Comparison of ENCODE assay signal across 16 mouse cellular contexts in genomic region chr7:49477976-49478349, GRCm38 (mm10).
DNase-seq lines count a peak whose midpoint lies in the region; ATAC-seq and TF ChIP-seq lines count a peak whose summit lies in the region.
"Had no signal": no experiment of that assay in that cellular context is flagged by ENCODE, and none has a peak within 500 bp of the region (broad histone marks: within the 10 kb centered on the region; RNA-seq: fewer than 3 reads in every experiment).

No protein-coding gene starts in this region.

- H3K4me1 ChIP-seq in heart, embryonic 10.5 days, result peaks cover 42% of the 10 kb centered on the region
- 0 out of 2 replicates have a peak, but pooled peaks cover 13% of the 10 kb centered on the region for H3K4me1 ChIP-seq in kidney, postnatal 0 days (replicated peaks; ENCODE audit: insufficient read depth, low read length)
- H3K4me1 ChIP-seq in embryonic facial prominence, embryonic 13.5 days, result peaks cover 35% of the 10 kb centered on the region
- peaks cover 12% of the 10 kb centered on the region for H3K4me1 ChIP-seq in liver, embryonic 13.5 days (replicated peaks)
- H3K4me1 ChIP-seq in forebrain, embryonic 14.5 days (ENCODE audit: control insufficient read depth, insufficient read depth, low read length), result no peaks in the 10 kb centered on the region

- no peak for ATAC-seq in kidney, postnatal 0 days (replicated peaks; ENCODE audit: low FRiP score, low read depth)
- no peak for ATAC-seq in embryonic facial prominence, embryonic 13.5 days (ENCODE audit: insufficient number of reproducible peaks, insufficient read depth, low FRiP score, low TSS enrichment, low read depth)
- peak; percentile 29; the same call in 1 of the 2 replicates for ATAC-seq in liver, embryonic 13.5 days (ENCODE audit: low read depth)
- ATAC-seq in forebrain, embryonic 14.5 days, result no peak
- ATAC-seq: forebrain, postnatal 0 days had no signal

- DNase-seq in heart, embryonic 10.5 days (ENCODE audit: low spot score), result no peak
- DNase-seq in heart, postnatal 36 days, result no peak
- no peak for DNase-seq in kidney, postnatal 0 days (ENCODE audit: low spot score)
- DNase-seq in kidney, adult 9 months, result no peak
- no peak for DNase-seq in liver, embryonic 13.5 days
- no peak for DNase-seq in ovary, postnatal 36 days (ENCODE audit: low spot score)
- DNase-seq in forebrain, embryonic 14.5 days (ENCODE audit: low spot score), result no peak
- DNase-seq: cerebellum, postnatal 36 days; forebrain, postnatal 0 days; gastrocnemius, postnatal 10 days; lung, postnatal 10 days; right cerebral cortex, postnatal 25 days had no signal

- no peaks in the 10 kb centered on the region for H3K9me3 ChIP-seq in heart, embryonic 10.5 days
- no peaks in the 10 kb centered on the region for H3K9me3 ChIP-seq in kidney, postnatal 0 days (replicated peaks; ENCODE audit: low read length)
- H3K9me3 ChIP-seq in embryonic facial prominence, embryonic 13.5 days, result no peaks in the 10 kb centered on the region
- no peaks in the 10 kb centered on the region for H3K9me3 ChIP-seq in liver, embryonic 13.5 days (replicated peaks)
- H3K9me3 ChIP-seq in forebrain, embryonic 14.5 days (replicated peaks; ENCODE audit: control insufficient read depth, low read length), result no peaks in the 10 kb centered on the region
- H3K9me3 ChIP-seq: hindbrain, embryonic 15.5 days; midbrain, embryonic 10.5 days had no signal

- WGBS in heart, embryonic 10.5 days, result 38% methylated on average over 7 of the region's 7 CpGs
- 25% methylated on average over 7 of the region's 7 CpGs for WGBS in kidney, postnatal 0 days
- whole genome bisulfite sequencing in embryonic facial prominence, embryonic 13.5 days, result 34% methylated on average over 7 of the region's 7 CpGs
- WGBS in liver, embryonic 13.5 days (ENCODE audit: insufficient replicate concordance), result 30% methylated on average over 7 of the region's 7 CpGs
- WGBS in forebrain, embryonic 14.5 days, result 64% methylated on average over 7 of the region's 7 CpGs

- H3K27me3 ChIP-seq in heart, embryonic 10.5 days (ENCODE audit: insufficient read depth, poor library complexity, severe bottlenecking), result no peaks in the 10 kb centered on the region
- no peaks in the 10 kb centered on the region for H3K27me3 ChIP-seq in kidney, postnatal 0 days (ENCODE audit: insufficient read depth, low read length)
- H3K27me3 ChIP-seq in embryonic facial prominence, embryonic 13.5 days, result no peaks in the 10 kb centered on the region
- H3K27me3 ChIP-seq in liver, embryonic 13.5 days, result no peaks in the 10 kb centered on the region
- H3K27me3 ChIP-seq in forebrain, embryonic 14.5 days (replicated peaks; ENCODE audit: control insufficient read depth, insufficient read depth, low read length), result no peaks in the 10 kb centered on the region
- H3K27me3 ChIP-seq: hindbrain, embryonic 15.5 days had no signal

- no peak overlapping the region for H3K9ac ChIP-seq in kidney, postnatal 0 days (ENCODE audit: low read depth, low read length)
- H3K9ac ChIP-seq in embryonic facial prominence, embryonic 13.5 days, result 0 out of 2 replicates have a peak overlapping the region, but pooled peaks have one; percentile 12
- H3K9ac ChIP-seq in liver, embryonic 13.5 days, result no peak overlapping the region
- H3K9ac ChIP-seq in forebrain, embryonic 14.5 days (ENCODE audit: low read length), result no peak overlapping the region
- H3K9ac ChIP-seq: forebrain, postnatal 0 days; hindbrain, embryonic 15.5 days had no signal

- no peak overlapping the region for H3K4me3 ChIP-seq in heart, embryonic 10.5 days
- no peak overlapping the region for H3K4me3 ChIP-seq in kidney, postnatal 0 days (replicated peaks; ENCODE audit: low read depth, low read length)
- H3K4me3 ChIP-seq in embryonic facial prominence, embryonic 13.5 days, result no peak overlapping the region
- H3K4me3 ChIP-seq in liver, embryonic 13.5 days (replicated peaks), result no peak overlapping the region
- no peak overlapping the region for H3K4me3 ChIP-seq in forebrain, embryonic 14.5 days (ENCODE audit: low read depth, low read length)
- H3K4me3 ChIP-seq: hindbrain, embryonic 15.5 days; midbrain, embryonic 10.5 days; myocyte had no signal

- no peak for TF ChIP-seq CTCF in kidney, postnatal 0 days (IDR thresholded peaks at IDR 0.05; ENCODE audit: low read depth)

- no peak overlapping the region for H3K4me2 ChIP-seq in kidney, postnatal 0 days (ENCODE audit: low read length)
- no peak overlapping the region for H3K4me2 ChIP-seq in embryonic facial prominence, embryonic 13.5 days
- H3K4me2 ChIP-seq in liver, embryonic 13.5 days, result 0 out of 2 replicates have a peak overlapping the region, but pooled peaks have one; percentile 8
- no peak overlapping the region for H3K4me2 ChIP-seq in forebrain, embryonic 14.5 days (ENCODE audit: low read length)
- H3K4me2 ChIP-seq: hindbrain, embryonic 15.5 days had no signal

- no peaks in the 10 kb centered on the region for H3K36me3 ChIP-seq in heart, embryonic 10.5 days
- H3K36me3 ChIP-seq in kidney, postnatal 0 days (ENCODE audit: insufficient read depth, low read length), result no peaks in the 10 kb centered on the region
- H3K36me3 ChIP-seq in embryonic facial prominence, embryonic 13.5 days, result no peaks in the 10 kb centered on the region
- 0 out of 2 replicates have a peak, but pooled peaks cover 2% of the 10 kb centered on the region for H3K36me3 ChIP-seq in liver, embryonic 13.5 days
- H3K36me3 ChIP-seq in forebrain, embryonic 14.5 days (ENCODE audit: control insufficient read depth, insufficient read depth, low read length), result no peaks in the 10 kb centered on the region
- H3K36me3 ChIP-seq: hindbrain, embryonic 15.5 days; midbrain, embryonic 10.5 days had no signal

- peak overlapping the region; percentile 64 for H3K27ac ChIP-seq in heart, embryonic 10.5 days
- H3K27ac ChIP-seq in kidney, postnatal 0 days, result peak overlapping the region; percentile 70
- H3K27ac ChIP-seq in embryonic facial prominence, embryonic 13.5 days, result no peak overlapping the region
- peak overlapping the region; percentile 39; the same call in 1 of the 2 replicates for H3K27ac ChIP-seq in liver, embryonic 13.5 days
- H3K27ac ChIP-seq in forebrain, embryonic 14.5 days (ENCODE audit: low read depth, low read length), result no peak overlapping the region
- H3K27ac ChIP-seq: hindbrain, embryonic 15.5 days; midbrain, embryonic 10.5 days had no signal

- intact Hi-C loops in heart, postnatal 36 days (cut with DNase I), result no loop called here

Comparison
In these comparisons a context has a peak if more than half of its experiments do, and no peak if none do; other contexts are left out.
1. H3K27ac ChIP-seq: peak in heart, embryonic 10.5 days (single experiment), kidney, postnatal 0 days (single experiment) and liver, embryonic 13.5 days (single experiment); none in embryonic facial prominence, embryonic 13.5 days (single experiment) and forebrain, embryonic 14.5 days (single experiment).